Mouse (Mus musculus) neural tube, embryonic 13.5 days (tissue): ENCODE results near the gene Lsm7. TPM values are rescaled to one million over a fixed set of nuclear protein-coding genes. Genes with fewer than 3 reads are reported as not detected.

ENCODE experiments used
- ATAC-seq: fragments of 200-750 bp; cut with Nextera tagmentation; 2 replicates; pipeline ENCODE4 v1.8.0; 2017; ENCODE audit warnings: low read depth, mild to moderate bottlenecking, moderate TSS enrichment, moderate library complexity
- H3K27ac ChIP-seq: fragments of 300-500 bp; sonication (generic); replicated peaks from 2 replicates; pipeline ENCODE4 v1.5.1; 2015; ENCODE audit warnings: moderate library complexity, mild to moderate bottlenecking, inconsistent platforms
- H3K27me3 ChIP-seq: fragments of 300-500 bp; sonication (generic); 2 replicates; pipeline ENCODE4 v1.6.1; 2015; ENCODE audit warnings: mild to moderate bottlenecking, inconsistent platforms
- H3K36me3 ChIP-seq: fragments of 300-500 bp; sonication (generic); 2 replicates; pipeline ENCODE4 v1.6.1; 2015; ENCODE audit warnings: mild to moderate bottlenecking, inconsistent platforms
- H3K4me1 ChIP-seq: fragments of 300-500 bp; sonication (generic); replicated peaks from 2 replicates; pipeline ENCODE4 v1.6.1; 2015; ENCODE audit warnings: inconsistent platforms
- H3K4me2 ChIP-seq: fragments of 300-500 bp; sonication (generic); 2 replicates; pipeline ENCODE4 v1.6.1; 2015; ENCODE audit warnings: inconsistent platforms, mild to moderate bottlenecking, moderate library complexity
- H3K4me3 ChIP-seq: fragments of 300-500 bp; sonication (generic); 2 replicates; pipeline ENCODE4 v1.5.1; 2015; ENCODE audit warnings: mild to moderate bottlenecking, inconsistent platforms
- H3K9ac ChIP-seq: fragments of 300-500 bp; sonication (generic); 2 replicates; pipeline ENCODE4 v1.6.1; 2015; ENCODE audit warnings: moderate library complexity, mild to moderate bottlenecking, inconsistent platforms
- H3K9me3 ChIP-seq: fragments of 300-500 bp; sonication (generic); 2 replicates; pipeline ENCODE4 v1.6.1; 2016; ENCODE audit warnings: inconsistent platforms
- WGBS: fragments of 180-500 bp; shearing (Covaris S2); methylation state at CpG from one replicate; pipeline ENCODE4 v1.1.7; 2015; 5-methylcytosine and 5-hydroxymethylcytosine counted together
- polyA plus RNA-seq: library from polyadenylated mRNA; unstranded; fragments of >200 nt; fragmentation: Nextera tagmentation; extraction: Ambion mirVana; gene quantifications from 2 replicates; pipeline ENCODE4 v1.2.1, GENCODE M21; 2015

Lsm7 gene
- polyA plus RNA-seq, result 199 and 218 TPM in 2 replicates

DNA sequence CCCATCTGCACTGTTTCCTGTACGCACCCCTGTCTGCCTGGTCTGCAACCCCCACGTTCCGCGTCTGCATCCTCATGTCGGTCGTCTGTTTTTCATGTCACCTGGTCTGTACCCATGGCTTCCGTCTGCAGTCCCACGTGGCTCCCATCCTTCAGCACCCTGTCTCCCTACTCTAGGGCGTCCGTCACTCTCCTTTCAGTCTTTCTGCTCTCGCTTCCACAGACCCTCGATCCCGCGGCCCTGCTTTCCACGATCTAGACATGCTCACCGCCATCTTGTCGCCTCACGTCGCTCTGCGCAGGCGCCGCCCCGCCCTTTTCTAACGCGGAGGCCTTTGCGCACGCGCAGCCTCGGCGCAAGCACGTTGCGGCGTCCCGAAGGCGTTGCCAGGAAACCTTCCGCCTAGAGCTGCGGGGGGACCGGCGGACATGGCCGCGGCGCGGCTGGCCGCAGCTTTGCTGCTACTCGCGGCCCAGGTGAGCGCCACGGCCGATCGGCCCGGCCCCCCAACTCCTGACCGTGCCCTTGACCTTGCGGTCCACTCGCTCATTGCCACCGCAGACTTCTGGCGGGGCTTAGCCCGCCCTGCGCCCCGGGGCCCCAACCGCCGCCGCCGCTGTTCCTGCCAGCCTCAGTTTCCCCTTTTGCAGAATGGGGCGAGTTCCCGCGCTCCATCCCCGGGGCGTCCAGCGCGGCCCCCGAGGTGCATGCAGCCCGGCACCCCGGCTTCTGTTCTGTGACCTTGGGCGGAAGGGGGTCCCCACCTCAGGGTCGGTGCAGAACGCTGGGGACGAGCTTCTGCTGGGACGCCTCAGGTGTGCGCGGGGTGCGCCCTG lies at the start of gene Lsm7, which contains the start of gene Sppl2b:
Gene Lsm7 (minus strand): TSS at position 297 of the 836 bp plus-strand sequence.
Gene Sppl2b (plus strand): TSS at position 363 of the 836 bp plus-strand sequence.
- peaks cover 49% of the 10 kb centered on the region for H3K4me1 ChIP-seq
- H3K9ac ChIP-seq, result peak within 1 kb of the TSS; percentile 91
- H3K4me2 ChIP-seq, result peak within 1 kb of the TSS; percentile 99
- H3K9me3 ChIP-seq, result no peaks in the 10 kb centered on the region
- WGBS, result under 1% methylated on average over 81 of the region's 81 CpGs
- no peaks in the 10 kb centered on the region for H3K27me3 ChIP-seq
- H3K27ac ChIP-seq, result peak within 1 kb of the TSS; percentile 65
- H3K4me3 ChIP-seq, result peak within 1 kb of the TSS; percentile 76
- H3K36me3 ChIP-seq, result peaks cover 34% of the 10 kb centered on the region
- peak; percentile 77 for ATAC-seq

DNA sequence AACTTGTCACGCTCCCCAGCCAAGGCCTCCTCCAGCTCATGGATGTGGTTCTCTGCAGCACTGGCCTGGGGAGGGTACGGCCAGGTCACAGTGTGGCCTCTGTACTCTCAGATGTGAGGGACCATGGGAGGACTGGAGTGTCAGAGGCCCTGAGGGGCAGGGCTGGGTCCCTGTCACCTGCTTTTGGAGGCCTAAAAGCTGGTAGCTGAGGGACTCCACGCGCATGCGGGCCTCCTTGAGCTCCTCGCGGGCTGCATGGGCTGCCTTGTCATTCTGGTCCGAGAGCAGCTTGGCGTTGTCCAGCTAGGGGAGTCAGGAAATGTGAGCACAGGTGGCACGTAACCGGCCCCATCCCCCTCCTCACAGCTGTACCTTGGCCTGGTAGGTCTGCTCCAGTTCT lies 49.7 kb upstream of the Lsm7 start:
- Histone ChIP-seq H3K9me3 (no peaks in the 10 kb centered on the region), H3K4me3 (no peak overlapping the region), H3K27me3 (no peaks in the 10 kb centered on the region), H3K4me2 (no peak overlapping the region), H3K27ac (no peak overlapping the region), H3K36me3 (peaks cover 76% of the 10 kb centered on the region), H3K9ac (no peak overlapping the region), H3K4me1 (peaks cover 8% of the 10 kb centered on the region)
- 93% methylated on average over 11 of the region's 11 CpGs for WGBS
- ATAC-seq, result no peak

DNA sequence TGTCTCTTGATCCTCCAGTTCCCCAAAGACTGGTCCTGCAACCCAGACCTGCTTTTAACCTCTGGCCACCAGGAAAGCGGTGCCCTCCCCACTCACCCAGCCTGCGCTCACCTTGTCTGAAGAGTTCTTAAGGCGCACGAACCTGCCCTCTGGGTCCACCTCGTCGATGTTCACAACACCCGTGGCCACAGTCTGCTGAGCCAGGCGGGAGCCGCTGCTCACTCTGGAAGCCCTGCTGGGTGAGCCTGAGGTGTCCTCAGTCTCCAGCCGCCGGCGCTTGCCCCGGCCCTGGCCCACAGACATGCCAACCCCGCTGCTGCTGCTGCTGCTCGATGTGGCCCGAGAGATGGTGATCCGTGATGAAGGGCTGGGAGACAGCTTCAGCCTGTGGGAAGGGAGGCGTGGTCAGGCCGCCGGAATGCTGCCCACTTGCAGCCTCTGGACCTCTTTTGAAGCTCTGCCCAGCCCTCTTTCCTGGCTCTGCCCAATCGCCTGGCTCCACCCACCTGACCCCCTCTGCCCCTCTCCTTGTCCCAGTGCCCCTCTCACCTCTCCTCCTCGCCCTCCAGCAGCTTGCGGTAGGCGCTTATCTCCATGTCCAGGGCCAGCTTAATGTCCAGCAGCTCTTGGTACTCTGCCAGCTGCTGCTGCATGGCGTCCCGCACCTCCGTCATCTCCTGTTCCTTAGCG lies 49.1 kb upstream of the Lsm7 start:
- 88% methylated on average over 28 of the region's 28 CpGs for WGBS
- H3K4me2 ChIP-seq, result no peak overlapping the region
- no peak overlapping the region for H3K4me3 ChIP-seq
- no peaks in the 10 kb centered on the region for H3K9me3 ChIP-seq
- H3K36me3 ChIP-seq, result peaks cover 72% of the 10 kb centered on the region
- no peak for ATAC-seq
- peaks cover 13% of the 10 kb centered on the region for H3K4me1 ChIP-seq
- no peak overlapping the region for H3K9ac ChIP-seq
- no peaks in the 10 kb centered on the region for H3K27me3 ChIP-seq
- no peak overlapping the region for H3K27ac ChIP-seq

GRCm38 (mm10) chr10:80903282-80903681 lies 48.3 kb upstream of the Lsm7 start:
- ATAC-seq, result no peak
- no peak overlapping the region for H3K27ac ChIP-seq
- no peak overlapping the region for H3K4me2 ChIP-seq
- peaks cover 72% of the 10 kb centered on the region for H3K36me3 ChIP-seq
- H3K4me1 ChIP-seq, result peaks cover 22% of the 10 kb centered on the region
- H3K9ac ChIP-seq, result no peak overlapping the region
- H3K9me3 ChIP-seq, result no peaks in the 10 kb centered on the region
- H3K27me3 ChIP-seq, result no peaks in the 10 kb centered on the region
- H3K4me3 ChIP-seq, result no peak overlapping the region
- 90% methylated on average over 10 of the region's 10 CpGs for WGBS

DNA sequence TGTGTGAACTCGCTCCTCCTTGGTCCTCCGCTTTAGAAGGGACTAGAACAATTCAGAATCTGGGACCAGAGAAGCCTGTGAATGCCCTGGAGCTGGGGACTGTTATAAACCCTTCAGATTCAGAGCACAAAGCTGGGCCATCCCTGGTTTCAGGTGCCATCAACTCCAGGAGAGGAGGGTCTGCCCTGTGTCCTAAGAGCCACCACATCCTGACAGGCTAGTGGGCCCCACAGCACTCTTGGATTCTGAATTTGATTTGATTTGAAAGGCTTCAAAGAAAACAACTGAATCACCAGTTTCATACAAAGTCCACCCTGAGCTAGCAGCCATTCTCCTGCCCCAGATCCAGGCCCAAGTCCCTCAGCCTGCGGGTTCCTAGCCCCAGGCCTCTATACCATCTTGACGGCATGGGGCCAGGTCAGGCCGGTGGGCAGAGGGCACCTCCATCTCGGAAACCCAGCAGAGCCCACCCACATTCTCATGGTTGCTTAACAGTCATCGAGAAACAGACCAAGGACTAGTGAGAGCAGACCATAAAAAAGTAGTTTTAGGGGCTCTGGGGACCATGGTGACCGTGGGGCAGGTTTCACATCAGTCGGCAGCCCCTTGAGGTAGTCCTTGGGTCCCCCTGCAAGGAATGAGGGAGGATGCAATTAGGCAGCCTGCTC lies 47.4 kb upstream of the Lsm7 start:
- Histone ChIP-seq H3K27ac (no peak overlapping the region), H3K4me3 (no peak overlapping the region), H3K4me1 (peaks cover 30% of the 10 kb centered on the region), H3K36me3 (peaks cover 69% of the 10 kb centered on the region), H3K9ac (no peak overlapping the region), H3K4me2 (no peak overlapping the region), H3K9me3 (no peaks in the 10 kb centered on the region), H3K27me3 (no peaks in the 10 kb centered on the region)
- 93% methylated on average over 9 of the region's 9 CpGs for WGBS
- no peak for ATAC-seq

DNA sequence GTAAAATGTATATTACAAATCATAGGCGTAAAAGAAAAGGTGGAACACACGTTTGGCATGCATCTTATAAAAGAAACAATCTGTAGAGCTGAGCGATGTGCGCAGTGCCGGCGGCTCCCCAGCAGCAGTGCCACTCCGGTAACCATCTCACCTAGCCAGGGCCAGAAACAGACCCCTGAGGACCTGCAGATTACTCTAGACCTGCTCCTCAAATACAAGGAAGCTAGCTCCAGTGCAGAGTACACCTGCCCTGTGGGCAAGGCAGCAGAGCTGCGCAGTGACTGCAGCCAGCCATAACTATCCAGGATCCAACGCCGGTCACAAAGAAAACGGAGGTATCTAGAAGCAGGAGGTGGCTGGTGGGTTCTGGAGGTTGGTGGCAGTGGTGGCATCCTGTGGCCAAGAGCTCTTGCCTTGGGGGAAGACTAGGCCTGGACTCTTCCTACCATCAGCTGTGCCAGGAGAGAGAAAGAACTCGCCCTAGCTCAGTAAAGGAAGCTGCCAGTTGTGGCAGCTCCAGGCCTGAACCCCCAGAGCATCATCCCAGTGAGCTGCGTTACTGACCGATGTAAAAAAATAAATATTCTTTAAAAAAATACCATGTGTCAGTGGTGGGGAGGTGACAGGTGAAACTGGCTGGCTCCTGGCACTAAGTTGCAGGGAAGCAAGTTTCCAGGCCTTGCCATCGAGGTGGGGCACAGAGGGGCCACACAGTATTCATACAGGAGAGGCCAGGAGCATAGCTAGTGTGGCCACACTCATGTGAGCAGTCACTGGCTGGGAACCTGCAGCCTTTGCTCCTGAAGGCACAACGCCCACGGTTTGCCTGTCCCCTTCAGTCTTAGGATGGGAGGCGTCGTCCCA lies 46.6 kb upstream of the Lsm7 start:
- Histone ChIP-seq H3K9me3 (no peaks in the 10 kb centered on the region), H3K9ac (peak overlapping the region; percentile 47), H3K36me3 (peaks cover 64% of the 10 kb centered on the region), H3K4me1 (peaks cover 30% of the 10 kb centered on the region), H3K27ac (peak overlapping the region; percentile 56), H3K27me3 (no peaks in the 10 kb centered on the region), H3K4me2 (peak overlapping the region; percentile 46), H3K4me3 (peak overlapping the region; percentile 92)
- no peak for ATAC-seq
- WGBS, result 88% methylated on average over 19 of the region's 19 CpGs

GRCm38 (mm10) chr10:80900318-80901247 lies 45.6 kb upstream of the Lsm7 start, which contains the start of gene Timm13:
Gene Timm13, minus strand, starts transcription at chr10:80900969.
- Histone ChIP-seq H3K4me2 (peak within 1 kb of the TSS; percentile 98), H3K9me3 (no peaks in the 10 kb centered on the region), H3K36me3 (peaks cover 54% of the 10 kb centered on the region), H3K4me1 (peaks cover 30% of the 10 kb centered on the region), H3K9ac (peak within 1 kb of the TSS; percentile 91), H3K27ac (peak within 1 kb of the TSS; percentile 94), H3K4me3 (peak within 1 kb of the TSS; percentile 92), H3K27me3 (no peaks in the 10 kb centered on the region)
- WGBS, result under 1% methylated on average over 72 of the region's 72 CpGs
- peak; percentile 95 for ATAC-seq

DNA sequence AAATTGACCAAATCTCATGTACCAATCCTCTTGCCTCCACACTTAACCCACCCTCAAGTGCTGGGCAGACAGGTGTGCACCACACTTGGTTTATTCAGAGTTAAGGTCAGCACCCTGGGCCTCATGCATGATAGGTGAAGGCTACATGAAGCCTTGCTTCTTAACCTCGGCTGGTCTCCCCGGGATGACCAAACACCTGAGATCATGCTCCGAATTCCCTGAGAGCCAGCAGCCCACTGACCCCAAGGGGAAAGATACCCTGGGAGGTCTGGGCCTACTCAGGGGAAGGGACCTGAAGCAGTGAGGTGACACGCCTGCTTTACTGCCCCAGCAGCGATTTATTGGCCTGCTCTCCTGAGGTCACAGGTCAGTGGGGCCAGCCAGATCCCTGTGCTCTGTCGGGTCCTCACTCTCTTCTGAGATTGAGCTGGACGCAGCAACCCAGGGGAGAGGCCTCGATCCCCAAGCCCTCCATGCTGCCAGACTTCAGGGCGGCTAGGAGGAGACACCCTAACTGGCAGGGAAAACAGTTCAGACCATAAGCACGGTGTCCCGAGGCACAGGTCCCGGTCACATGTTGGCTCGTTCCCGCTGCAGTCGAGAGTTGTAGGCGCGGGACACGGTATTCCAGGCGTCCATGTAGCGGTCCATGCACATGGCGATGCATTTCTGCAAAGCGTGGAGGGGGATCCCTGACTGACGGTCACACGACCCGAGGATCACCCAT lies 44.7 kb upstream of the Lsm7 start:
- Histone ChIP-seq H3K9me3 (no peaks in the 10 kb centered on the region), H3K9ac (peak overlapping the region; percentile 91), H3K36me3 (peaks cover 45% of the 10 kb centered on the region), H3K27ac (peak overlapping the region; percentile 94), H3K4me3 (peak overlapping the region; percentile 92), H3K4me1 (peaks cover 30% of the 10 kb centered on the region), H3K27me3 (no peaks in the 10 kb centered on the region), H3K4me2 (peak overlapping the region; percentile 98)
- ATAC-seq, result peak; percentile 1; the same call in 1 of the 2 replicates
- WGBS, result 14% methylated on average over 25 of the region's 25 CpGs

- Histone ChIP-seq H3K4me1 (peaks cover 30% of the 10 kb centered on the region), H3K27ac (no peak overlapping the region), H3K9ac (peak overlapping the region; percentile 91; the same call in 1 of the 2 replicates), H3K36me3 (peaks cover 38% of the 10 kb centered on the region), H3K27me3 (no peaks in the 10 kb centered on the region), H3K9me3 (no peaks in the 10 kb centered on the region), H3K4me3 (0 out of 2 replicates have a peak overlapping the region, but pooled peaks have one; percentile 92), H3K4me2 (peak overlapping the region; percentile 98)
- ATAC-seq, result no peak
- 90% methylated on average over 8 of the region's 8 CpGs for WGBS
Observed at GRCm38 (mm10) chr10:80899074-80899473, 44.1 kb upstream of the Lsm7 start.
